Mouse (Mus musculus) erythroid progenitor cell, adult 5-6 weeks (primary cell): ENCODE results near the gene Ppfibp2. TPM values are rescaled to one million over a fixed set of nuclear protein-coding genes. Genes with fewer than 3 reads are reported as not detected.

ENCODE experiments used
- ATAC-seq: replicated peaks from 2 replicates; pipeline ENCODE4 v1.8.0; 2016; ENCODE audit warnings: moderate number of reproducible peaks, mild to moderate bottlenecking, moderate TSS enrichment, inconsistent platforms; ENCODE audit not compliant: poor library complexity, low FRiP score, severe bottlenecking
- total RNA-seq, 2 experiments: library from RNA; stranded (forward) in 1 of 2; stranded (reverse) in 1 of 2; fragments of 150-400 nt in 1 of 2; fragments of 186-747, 209-891 nt in 1 of 2; gene quantifications; 2 replicates each; pipeline versions ENCODE4 v1.2.3 to v1.2.4; 2015 to 2017; ENCODE audit warnings: low replicate concordance in 2 of 2

Gene Ppfibp2
- total RNA-seq, 2 experiments from 2014 or later, result 1.9 to 2.9 TPM

DNA sequence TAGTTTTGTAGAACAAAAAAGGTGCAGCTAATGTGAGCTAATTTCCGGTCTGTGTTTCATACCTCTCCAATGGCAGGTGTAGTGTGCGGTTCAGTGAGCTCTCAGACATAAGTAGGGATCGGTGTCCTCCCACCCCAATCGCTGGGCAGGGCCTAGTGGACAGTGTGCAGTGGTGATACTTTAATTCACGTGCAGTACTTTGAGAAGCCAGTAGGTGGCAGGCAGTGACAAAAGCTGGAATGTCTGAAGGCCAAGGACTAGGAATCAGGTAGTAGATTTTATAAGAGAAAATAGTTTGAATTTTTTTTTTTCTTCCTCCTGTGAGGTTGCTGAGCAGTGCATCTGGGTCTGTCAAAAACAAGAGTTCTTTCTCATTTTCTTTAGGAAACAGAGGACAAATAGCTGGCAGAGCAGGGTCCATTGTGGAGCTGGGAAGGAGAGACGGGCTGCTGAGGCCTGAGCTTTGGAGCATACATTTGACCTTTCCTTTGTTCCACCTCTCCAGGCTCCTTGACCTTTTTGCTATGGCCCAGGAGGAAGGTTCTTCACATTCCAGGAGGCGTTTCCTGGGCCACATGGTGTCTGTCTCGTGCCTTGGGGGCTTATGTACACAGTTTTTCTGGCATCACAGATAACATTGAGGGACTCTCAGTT is 66.3 kb downstream of the Ppfibp2 start:
- no peak for ATAC-seq

DNA sequence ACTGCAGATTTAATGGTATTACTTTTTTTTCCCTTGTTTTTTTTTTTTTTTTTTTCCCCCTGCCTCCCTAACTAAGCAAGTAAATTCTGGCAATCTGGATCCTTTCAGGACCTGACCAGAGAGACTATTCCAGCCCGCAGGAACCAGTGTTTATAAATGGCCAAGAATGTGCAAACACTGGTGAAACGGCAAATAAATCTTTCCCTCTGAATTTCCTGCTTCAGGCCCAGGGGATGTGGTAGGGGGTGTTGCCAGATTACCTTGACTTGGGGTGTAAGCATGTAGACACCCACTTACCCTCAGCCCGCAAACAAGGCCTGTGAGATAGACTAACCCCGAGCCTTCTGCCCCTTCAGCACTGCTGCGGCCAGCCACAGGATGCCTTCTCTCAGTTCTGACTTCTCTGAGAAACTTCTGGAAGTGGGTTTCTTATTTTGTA is 66.9 kb downstream of the Ppfibp2 start:
- ATAC-seq, result no peak

DNA sequence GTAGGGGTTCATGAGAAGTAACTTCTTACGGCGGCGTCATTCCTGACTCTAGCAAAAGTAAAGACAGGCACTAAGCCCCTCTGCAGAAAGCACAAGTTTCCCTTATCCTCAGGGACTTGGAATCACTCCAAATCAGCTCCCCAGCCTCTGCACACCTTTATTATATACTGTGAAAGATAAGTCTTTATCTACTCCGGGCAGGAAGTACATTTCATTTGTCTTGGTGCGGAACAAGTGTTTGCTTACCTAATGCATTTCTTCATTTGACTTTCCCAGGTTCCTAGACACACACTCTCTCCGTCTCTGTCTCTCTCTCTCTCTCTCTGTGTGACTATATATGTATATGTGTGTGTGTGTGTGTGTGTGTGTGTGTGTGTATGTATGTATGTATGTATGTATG is 68.6 kb downstream of the Ppfibp2 start:
- no peak for ATAC-seq

DNA sequence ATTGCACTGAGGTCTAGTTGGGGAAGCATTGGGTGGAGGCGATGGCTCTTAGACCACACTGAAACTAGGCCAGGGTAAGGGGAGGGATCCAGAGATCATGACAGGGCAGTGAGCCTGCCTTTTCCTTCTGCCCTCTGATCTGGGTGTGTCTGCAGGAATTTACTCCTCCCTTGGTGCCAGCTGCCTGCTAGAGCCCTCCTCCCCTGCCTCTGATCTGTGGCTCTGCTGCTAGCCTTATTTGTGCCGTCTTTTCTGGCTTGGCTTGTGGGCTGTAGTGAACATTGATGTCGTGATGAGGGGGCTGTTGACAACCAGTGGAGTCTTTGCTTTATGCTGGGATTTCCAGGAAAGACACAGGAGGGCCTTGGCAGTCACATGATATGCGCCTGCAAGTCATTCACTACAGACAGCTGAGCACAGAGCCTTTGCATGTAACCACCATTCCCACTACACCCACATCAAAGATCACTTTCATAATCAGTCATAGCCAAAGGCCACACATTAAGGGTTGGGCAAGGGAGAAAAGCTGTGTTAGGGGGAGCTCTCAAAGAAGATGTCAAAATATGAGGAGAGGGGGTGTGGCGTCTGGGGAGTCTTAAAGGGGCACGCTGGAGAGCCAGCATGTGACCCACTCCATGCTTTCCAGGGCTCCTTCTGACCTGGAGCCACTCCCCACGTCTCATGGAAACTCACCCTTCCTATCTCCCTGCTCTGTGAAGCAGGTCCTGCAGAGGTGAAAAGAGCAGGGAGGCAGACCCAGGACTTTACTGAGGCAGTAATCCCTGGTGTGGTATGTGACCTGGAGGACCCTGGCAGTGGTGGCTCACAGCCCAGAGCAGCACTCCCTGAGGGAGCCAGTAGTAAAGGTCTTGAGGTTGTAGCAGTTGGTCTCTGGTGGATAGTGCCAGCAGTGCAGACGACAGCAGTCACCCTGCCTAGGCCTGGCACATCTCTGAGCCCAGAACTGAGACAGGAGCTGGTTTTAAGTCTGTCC is 69.4 kb downstream of the Ppfibp2 start:
- ATAC-seq, result no peak

DNA sequence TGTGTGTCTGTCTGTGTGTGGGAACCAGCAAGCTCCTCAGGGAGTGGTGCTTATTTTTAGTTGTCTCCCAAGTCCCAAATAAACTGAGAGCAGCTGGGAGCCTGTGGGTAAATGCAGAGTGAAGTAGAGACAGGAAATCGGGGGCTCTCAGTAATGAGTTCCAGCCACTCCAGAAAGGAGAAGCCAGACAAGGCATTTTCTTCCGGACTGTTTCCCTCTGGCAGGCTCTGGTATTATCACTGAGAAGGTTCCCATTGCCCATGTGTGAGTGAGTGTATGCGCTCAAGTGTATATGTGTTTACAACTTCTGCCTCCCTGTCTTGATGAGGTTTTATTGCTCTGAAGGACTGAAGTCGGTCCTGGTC is 70.2 kb downstream of the Ppfibp2 start:
- ATAC-seq, result no peak

DNA sequence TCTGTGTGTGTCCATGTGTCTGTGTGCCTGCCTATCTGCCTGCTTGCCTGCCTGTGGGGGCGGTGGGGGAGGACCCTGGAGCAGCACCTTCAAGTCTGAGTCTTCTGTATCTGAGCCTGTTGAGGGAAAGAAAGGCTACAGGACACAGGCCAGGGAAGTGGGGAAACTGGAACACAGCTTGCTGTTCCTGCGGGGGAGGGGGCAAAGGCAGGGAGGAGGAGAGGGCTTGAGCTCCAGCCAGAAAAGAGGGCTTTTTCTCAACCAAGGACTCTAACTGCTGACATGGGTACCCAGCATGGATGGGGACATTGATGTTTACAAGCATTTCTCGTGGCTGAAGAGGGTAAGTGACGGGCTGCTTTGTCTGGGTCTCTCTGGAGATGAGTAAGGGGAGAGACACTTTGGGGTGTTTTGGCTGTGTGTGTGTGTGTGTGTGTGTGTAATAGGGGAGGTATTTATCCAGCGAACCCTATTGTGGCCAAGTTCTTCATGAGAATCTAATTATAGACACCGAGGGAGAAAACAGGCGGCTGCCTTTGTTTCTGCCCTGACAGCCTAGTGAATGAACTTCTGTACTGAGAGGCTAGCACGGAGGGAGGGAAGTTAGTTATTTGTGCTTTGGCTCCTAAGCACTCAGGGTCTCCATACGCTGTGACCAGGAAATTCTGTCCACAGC is 70.7 kb downstream of the Ppfibp2 start:
- no peak for ATAC-seq

DNA sequence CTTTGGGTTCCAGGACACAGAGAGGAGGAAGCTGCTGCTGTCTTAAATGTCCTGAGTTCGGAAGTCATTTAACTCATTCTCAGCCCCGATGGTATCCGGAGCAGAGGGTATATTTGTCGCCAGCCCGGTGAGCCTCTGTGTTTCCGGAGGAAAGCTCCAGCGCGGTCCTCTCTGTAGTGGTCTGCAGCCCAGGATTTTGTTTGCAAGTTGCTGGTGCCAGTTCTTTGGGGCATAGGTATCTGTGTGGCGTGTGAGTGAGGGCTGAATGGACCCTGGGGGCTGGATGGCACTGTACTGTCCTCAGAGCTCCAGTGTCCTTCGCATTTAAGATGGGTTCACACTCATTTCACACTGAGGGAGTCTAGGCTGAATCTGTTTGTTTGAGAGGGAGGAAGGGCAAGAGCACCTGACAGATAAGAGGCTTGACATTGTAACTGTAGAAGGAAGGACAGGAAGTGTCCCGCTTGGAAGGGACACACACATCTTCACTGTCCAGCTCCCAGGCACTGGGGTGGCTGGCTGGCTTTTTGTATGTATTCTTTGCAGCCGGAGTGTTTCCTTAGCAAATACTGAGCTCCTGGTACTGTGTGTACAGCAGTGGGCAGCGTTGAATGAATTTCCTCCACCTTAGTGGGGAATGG is 71.4 kb downstream of the Ppfibp2 start:
- no peak for ATAC-seq

DNA sequence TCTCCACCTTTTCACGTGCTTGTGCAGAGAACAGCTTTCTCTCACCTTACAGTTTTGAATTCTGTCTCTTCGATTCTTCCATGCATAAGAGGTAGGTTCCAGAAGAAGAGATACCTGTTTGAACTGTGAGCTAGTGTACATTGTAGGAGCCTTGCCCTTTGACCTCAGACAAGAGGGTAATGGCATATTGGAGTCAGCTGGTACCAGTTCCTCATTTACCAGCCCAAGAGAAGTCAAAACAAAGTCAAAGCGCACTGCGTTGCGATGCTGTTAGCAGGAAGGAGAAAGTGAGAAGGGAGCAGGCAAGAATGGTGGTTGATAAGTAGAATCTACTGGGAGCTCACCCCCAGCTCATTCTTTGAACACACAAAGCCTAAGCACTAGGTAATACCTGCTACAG is 73.5 kb downstream of the Ppfibp2 start:
- ATAC-seq, result no peak

DNA sequence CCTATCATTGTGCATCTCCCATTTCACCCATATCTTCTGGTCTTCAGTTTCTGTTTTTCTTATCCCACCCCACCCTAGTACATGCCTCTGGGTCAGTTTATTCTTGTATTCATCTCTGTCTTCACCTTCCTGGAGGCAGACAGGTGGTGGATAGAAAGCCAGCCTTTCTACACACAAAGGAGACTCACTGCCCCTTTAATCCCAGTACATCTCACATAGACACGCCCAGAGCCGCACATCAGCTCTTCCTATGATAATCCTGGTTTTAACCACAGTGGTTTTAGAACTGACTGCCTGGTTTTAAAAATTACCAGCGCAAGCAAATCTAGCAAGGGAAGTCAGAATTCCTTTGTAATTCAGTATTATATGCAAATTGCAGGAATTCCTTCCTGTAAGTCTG is 80.2 kb downstream of the Ppfibp2 start:
- ATAC-seq, result no peak

DNA sequence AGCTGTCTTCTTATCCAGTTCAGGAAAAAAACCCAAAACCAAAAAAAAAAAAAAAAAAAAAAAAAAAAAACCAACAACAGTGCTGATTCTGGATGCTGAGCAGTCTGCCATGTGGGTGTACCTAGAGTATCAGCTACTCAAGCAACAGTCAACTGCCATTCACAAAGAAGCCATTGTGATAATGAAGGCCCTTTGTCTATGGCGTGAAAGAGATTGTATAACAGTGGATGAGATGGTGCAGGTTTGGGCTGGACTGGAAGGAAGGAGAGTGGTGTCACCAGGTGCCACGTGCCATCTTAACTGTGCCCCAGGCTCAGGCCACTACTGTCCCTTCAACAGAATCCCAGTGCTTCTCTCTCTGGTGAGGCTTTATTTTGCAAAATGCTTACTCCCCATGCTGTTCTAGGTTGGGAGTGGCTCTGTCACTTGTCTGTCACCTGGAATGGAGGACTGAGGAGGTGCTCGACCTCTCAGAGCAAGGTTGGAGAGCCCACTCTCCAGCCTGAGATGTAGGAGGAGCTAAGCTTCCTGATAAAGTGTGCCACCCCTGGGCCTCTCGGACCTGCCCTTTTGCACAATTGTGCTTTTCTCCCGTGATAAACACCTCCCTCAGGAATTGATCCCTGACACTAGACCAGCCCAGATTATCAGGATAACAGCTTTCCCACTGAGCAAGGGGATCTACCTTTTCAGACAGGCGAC is 85.3 kb downstream of the Ppfibp2 start:
- no peak for ATAC-seq

DNA sequence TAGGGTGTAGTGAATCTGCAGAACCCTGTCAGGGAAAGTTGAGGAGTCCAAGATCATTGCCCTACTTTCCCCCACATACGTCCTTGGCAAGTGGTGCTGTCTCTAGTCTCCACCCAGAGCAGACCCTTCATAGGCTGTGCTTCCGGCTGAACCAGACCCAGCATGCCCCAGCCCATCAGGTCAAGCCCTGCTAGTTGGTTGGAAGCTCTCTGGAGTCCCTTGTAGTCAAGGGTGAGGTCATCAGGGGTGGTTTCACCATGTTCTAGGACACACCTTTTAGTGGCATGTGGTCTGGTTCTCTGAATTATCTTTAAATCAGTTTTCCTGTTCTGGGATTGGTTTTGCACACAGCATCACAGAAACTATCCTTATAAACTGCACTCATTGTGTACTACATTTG is 86.3 kb downstream of the Ppfibp2 start:
- no peak for ATAC-seq

DNA sequence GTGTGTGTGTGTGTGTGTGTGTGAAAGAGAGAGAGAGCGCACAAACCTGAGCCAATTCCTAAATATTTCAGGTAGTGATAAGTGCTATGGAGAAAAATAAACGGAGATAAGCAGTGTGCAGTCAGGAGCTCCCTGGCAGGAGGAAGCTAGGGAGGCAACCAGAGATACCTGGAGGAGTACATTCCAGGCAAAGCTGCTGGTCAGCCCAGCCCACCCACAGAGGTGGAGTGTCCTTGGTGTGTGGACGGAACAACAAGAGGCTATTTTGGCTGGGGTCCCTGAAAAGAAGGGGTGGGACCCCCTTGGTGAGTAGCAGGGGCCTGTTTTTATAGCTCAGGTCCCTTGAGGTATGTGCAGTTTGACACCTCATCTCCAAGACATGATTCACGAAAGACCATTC is 88.2 kb downstream of the Ppfibp2 start:
- no peak for ATAC-seq

DNA sequence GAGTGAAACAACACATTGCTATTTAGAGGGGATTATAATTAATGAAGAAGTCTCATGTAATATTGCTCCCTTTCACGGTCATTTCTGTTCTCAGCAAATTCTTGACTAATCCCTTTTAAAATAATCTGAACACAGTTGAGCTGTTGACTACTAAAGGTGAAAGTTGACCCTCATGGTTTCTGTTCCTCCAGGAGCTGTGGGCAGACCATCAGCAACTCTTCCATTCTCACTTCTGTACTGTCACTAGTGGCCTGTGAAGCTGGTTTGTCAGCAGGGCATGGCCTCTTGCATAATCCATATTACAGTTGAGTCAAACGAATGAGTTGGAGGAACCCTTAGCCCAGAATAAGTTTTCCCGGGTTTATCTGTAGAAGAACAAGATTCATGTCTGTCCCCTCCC is 88.6 kb downstream of the Ppfibp2 start:
- ATAC-seq, result no peak

DNA sequence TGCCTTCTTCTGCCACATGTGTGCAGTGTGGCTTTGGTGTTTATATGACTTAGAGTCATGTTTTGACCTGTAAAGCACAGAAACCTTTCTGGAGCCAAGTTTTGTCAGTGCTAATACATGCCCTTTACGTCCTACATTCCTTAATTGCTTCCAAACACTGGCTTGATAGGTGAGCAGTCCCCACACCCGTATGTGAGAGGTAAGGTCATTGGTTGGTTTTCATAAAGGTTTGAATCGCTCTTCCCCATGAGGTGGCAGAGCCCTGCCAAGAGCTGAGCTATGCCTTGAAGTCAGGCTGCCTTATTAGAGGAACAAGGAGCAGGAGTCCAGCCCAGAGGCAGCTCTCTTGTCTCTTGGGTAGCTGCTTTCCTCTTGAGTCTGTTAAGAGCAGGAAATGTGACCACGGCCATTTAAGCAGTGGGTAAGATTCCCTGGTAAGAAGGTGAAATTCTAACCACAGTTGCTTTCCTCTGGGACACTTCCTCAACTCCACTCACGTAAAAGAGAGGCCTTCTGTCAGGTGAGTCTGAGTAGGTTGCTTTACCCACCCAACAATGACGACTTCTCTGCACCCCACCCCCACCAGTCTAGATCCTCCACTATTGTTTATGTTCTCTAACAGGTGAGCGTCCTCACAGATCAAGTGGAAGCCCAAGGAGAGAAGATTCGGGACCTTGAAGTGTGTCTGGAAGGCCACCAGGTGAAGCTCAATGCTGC is 90.4 kb downstream of the Ppfibp2 start:
- ATAC-seq, result no peak

DNA sequence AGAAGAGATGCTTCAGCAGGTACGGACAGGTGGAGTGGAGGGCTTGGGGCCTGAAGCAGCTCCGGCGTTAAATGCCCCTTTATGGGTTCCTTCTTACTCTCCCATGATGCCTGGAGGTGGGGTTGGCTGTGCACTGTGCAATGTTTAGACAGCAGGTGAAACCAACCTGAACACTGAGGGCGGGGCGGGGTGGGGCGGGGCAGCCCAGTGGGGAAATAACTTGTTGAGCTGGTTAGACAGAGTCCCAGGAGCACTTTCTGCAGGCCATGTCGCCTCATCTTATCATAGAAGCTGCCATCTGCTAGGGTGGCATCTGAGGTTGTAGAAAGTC is 90.9 kb downstream of the Ppfibp2 start:
- ATAC-seq, result no peak

DNA sequence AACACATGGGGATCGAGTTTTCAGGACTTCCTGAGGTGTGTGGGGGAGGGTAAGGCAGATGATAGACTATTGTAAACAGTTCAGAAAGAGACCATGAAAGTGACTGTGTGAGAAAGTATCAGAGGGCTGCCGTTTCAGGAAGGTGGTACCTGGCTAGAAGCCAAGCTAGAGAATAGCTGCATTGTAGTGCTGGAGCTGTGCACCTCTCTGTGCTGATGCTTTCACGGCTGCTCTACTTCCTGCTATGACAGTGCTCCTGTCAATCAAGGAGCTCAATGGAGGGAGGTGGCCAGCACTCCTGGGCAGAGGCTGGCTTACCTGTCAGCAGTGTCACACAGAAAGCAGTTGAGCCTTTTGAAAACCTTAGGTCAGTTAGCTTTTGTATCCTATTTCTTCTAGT is 92.4 kb downstream of the Ppfibp2 start:
- no peak for ATAC-seq

DNA sequence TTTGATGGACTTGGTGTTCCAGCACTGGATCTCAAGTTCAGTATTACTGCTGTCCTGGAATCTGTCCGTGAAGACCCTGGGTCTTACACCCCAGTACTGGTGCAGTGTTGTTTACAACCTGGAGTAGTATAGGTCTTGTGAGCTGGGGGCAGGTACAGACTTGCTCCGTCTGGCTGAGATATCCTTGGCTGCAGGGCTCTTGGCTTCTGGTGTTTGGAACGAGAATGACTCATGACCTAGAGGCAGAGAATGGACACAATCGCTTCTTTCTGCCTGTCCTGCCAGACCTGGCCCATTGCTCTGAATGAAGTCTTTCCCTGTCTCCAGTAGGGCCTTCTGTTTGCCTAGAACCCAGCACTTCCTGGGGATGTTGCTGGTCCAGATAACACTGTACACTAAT is 93.0 kb downstream of the Ppfibp2 start:
- peak; percentile 30; the same call in 1 of the 2 replicates for ATAC-seq

DNA sequence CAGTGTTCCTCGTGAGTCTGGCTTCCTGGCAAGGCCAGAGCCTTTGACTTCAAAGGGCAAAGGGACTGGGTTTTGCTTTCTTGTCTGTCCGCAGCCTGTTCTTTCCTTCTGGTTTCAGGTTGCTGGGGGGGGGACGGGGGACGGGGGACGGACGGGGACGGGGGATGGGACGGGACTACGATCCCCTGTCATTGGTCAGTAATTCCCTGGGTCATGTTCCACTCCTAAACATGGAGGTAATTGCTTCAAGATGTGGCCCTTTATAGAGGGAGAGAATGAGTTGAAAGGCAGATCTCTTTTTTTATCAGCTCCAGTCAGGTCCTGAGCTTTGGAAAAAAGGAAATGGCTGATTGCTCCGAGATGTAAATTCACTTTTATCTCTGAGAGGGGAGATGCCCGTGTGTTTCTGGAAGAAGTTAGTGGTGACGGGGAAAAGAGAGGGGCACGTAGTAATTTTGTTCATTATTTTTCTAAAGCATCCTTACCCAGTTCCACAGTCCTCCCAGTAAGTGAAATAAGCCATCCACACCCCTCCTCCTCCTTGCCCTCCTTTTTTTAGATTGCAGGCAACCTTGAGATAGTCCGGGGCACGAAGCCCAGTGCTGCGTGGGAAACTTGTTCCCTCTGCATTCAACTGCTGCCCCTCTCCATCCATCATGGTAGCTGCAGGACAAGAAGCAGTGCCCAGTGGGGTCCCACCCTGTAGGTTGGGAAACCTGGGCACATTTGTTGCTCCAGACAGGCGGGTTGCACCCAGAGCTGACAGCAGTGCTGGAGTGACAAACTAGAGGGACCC is 95.6 kb downstream of the Ppfibp2 start:
- ATAC-seq, result no peak
